8 mouse cellular contexts compared by ENCODE assay signal in genomic region chr4:138913797-138914196, GRCm38 (mm10). TPM values are rescaled to one million over a fixed set of nuclear protein-coding genes. Genes with fewer than 3 reads are reported as not detected.
DNase-seq lines count a peak whose midpoint lies in the region; ATAC-seq and TF ChIP-seq lines count a peak whose summit lies in the region.

Otud3 (minus strand) TSS chr4:138913945.

- H3K36me3 ChIP-seq in megakaryocyte, embryonic 14.5 days (replicated peaks; ENCODE audit: low read length) = peaks cover 17% of the 10 kb centered on the region

- peaks cover 20% of the 10 kb centered on the region for H3K9me3 ChIP-seq in megakaryocyte, embryonic 14.5 days

- peaks cover 9% of the 10 kb centered on the region for H3K4me1 ChIP-seq in cortical plate, adult 2 months (ENCODE audit: control insufficient read depth, insufficient read depth, low read length)
- peaks cover 25% of the 10 kb centered on the region for H3K4me1 ChIP-seq in megakaryocyte, embryonic 14.5 days

- peak; percentile 80 for TF ChIP-seq CTCF in cortical plate, adult 2 months (IDR thresholded peaks at IDR 0.05; ENCODE audit: extremely low read depth, insufficient read depth, low read length)

- H3K4me3 ChIP-seq in cortical plate, adult 2 months (ENCODE audit: insufficient read depth, low read length) = peak within 1 kb of the TSS; percentile 80
- peak within 1 kb of the TSS; percentile 97 for H3K4me3 ChIP-seq in megakaryocyte, embryonic 14.5 days (replicated peaks)

- peak; percentile 95 for ATAC-seq in activated CD4-positive, CD25-positive, alpha-beta regulatory T cell, adult 4 months

- peaks cover 14% of the 10 kb centered on the region for H3K27me3 ChIP-seq in megakaryocyte, embryonic 14.5 days (replicated peaks)

- peak; percentile 69; the same call in 1 of the 2 replicates for TF ChIP-seq POLR2A in cortical plate, adult 2 months (IDR thresholded peaks at IDR 0.05; ENCODE audit: extremely low read depth, insufficient read depth, low read length)

- 0 out of 2 replicates have a peak within 1 kb of the TSS, but pooled peaks have one; percentile 13 for H3K27ac ChIP-seq in cortical plate, adult 2 months (ENCODE audit: insufficient read depth, low read length)

- DNase-seq in gastrocnemius, adult 8-10 months (ENCODE audit: low spot score in 2 of 2) = peak; percentile 95
- peak; percentile 88 for DNase-seq in hindlimb bud, embryonic 11.5 days (ENCODE audit: extremely low spot score, low read depth, low spot score)
- peak; percentile 80 to 96 for DNase-seq in left cerebral cortex, adult 8-10 months (ENCODE audit: low spot score in 2 of 2)
- DNase-seq in right cerebral cortex, postnatal 10 days (ENCODE audit: low spot score in 2 of 2) = peak; percentile 95 to 96
- DNase-seq in urinary bladder, postnatal 25 days (ENCODE audit: low spot score) = peak; percentile 96

RNA-seq across cellular contexts. Expression of gene Otud3, which starts in this region (rescaled TPM):
- polyA plus RNA-seq in activated CD4-positive, CD25-positive, alpha-beta regulatory T cell, adult 4 months (2017; shearing (Covaris generic)) = under 1 TPM in 1 of 2 experiments, not detected in 1; 0.66 TPM
- polyA plus RNA-seq in cortical plate, adult 2 months (2012; rRNA removed) = 14.7 and 15.1 TPM in 2 replicates
- total RNA-seq in gastrocnemius, adult 8-10 months (2022) = 10 to 100 TPM; 16.6 to 22.7 (median 19.5) TPM
- total RNA-seq in left cerebral cortex, adult 8-10 months (2022) = 10 to 100 TPM; 11.8 to 16.6 (median 15.9) TPM
- 1.4 and 1.7 TPM in 2 replicates for polyA plus RNA-seq in megakaryocyte, embryonic 14.5 days (2012; ENCODE audit: insufficient read depth, low replicate concordance)

Comparison
In these comparisons a context has a peak if more than half of its experiments do, and no peak if none do; other contexts are left out.
1. Peak in every context shown above with its lines: DNase-seq, ATAC-seq, H3K4me3 ChIP-seq and H3K27ac ChIP-seq.
2. Peak in ATAC-seq in activated CD4-positive, CD25-positive, alpha-beta regulatory T cell, adult 4 months; RNA of the gene not detected or under 1 TPM.